In genomic region chr3:123143412-123143811, GRCm38 (mm10) we compare ENCODE assay signal across 19 mouse cellular contexts.
DNase-seq lines count a peak whose midpoint lies in the region; ATAC-seq lines count a peak whose summit lies in the region.
"Had no signal": no experiment of that assay in that cellular context is flagged by ENCODE, and none has a peak within 500 bp of the region (broad histone marks: within the 10 kb centered on the region; RNA-seq: fewer than 3 reads in every experiment).

No protein-coding gene starts in this region.

- no peak for ATAC-seq in heart, embryonic 16.5 days (replicated peaks; ENCODE audit: extremely low read depth, insufficient read depth, low FRiP score)
- peak; percentile 73 for ATAC-seq in megakaryocyte, adult 5-6 weeks (ENCODE audit: poor library complexity, severe bottlenecking)
- ATAC-seq: forebrain, postnatal 0 days had no signal

- WGBS in heart, embryonic 16.5 days, result 45% methylated on average over 6 of the region's 6 CpGs

- H3K36me3 ChIP-seq in heart, embryonic 16.5 days (ENCODE audit: control insufficient read depth, insufficient read depth), result no peaks in the 10 kb centered on the region
- H3K36me3 ChIP-seq: forebrain, embryonic 10.5 days; hindbrain, embryonic 12.5 days had no signal

- no peaks in the 10 kb centered on the region for H3K27me3 ChIP-seq in heart, embryonic 16.5 days (ENCODE audit: control insufficient read depth, insufficient read depth, low read length)
- H3K27me3 ChIP-seq: hindbrain, embryonic 12.5 days had no signal

- H3K4me2 ChIP-seq in heart, embryonic 16.5 days (ENCODE audit: low read depth, low read length), result no peak overlapping the region
- H3K4me2 ChIP-seq: hindbrain, embryonic 12.5 days had no signal

- peak; percentile 89 for DNase-seq in heart, adult 11 months
- no peak for DNase-seq in heart, adult 8-10 months (ENCODE audit: low spot score)
- DNase-seq in heart, postnatal 4 days, result no peak
- DNase-seq in kidney, adult 8-10 months, result no peak
- no peak for DNase-seq in ovary, adult 18-20 months (ENCODE audit: low spot score)
- DNase-seq: cerebellum, adult 18-20 months; cerebellum, postnatal 36 days; forebrain, postnatal 0 days; kidney, adult 18-20 months; kidney, postnatal 10 days; layer of hippocampus, postnatal 36 days; midbrain, embryonic 14.5 days; thymus, postnatal 25 days had no signal

- no peak overlapping the region for H3K4me3 ChIP-seq in heart, embryonic 16.5 days (ENCODE audit: low read length)
- H3K4me3 ChIP-seq: forebrain, embryonic 10.5 days; hindbrain, embryonic 12.5 days had no signal

- no peaks in the 10 kb centered on the region for H3K9me3 ChIP-seq in heart, embryonic 16.5 days (replicated peaks; ENCODE audit: control insufficient read depth, low read length)
- H3K9me3 ChIP-seq: forebrain, embryonic 10.5 days; hindbrain, embryonic 12.5 days had no signal

- H3K4me1 ChIP-seq in heart, embryonic 16.5 days (ENCODE audit: control insufficient read depth, insufficient read depth, low read length), result peaks cover 31% of the 10 kb centered on the region
- H3K4me1 ChIP-seq: forebrain, embryonic 10.5 days; hindbrain, embryonic 12.5 days had no signal

- 0 out of 2 replicates have a peak overlapping the region, but pooled peaks have one; percentile 32 for H3K27ac ChIP-seq in heart, embryonic 16.5 days (ENCODE audit: low read length)
- H3K27ac ChIP-seq: forebrain, embryonic 10.5 days; hindbrain, embryonic 12.5 days; liver, embryonic 14.5 days; macrophage had no signal

- no peak overlapping the region for H3K9ac ChIP-seq in heart, embryonic 16.5 days (ENCODE audit: low read length)
- H3K9ac ChIP-seq: forebrain, postnatal 0 days; hindbrain, embryonic 12.5 days; liver, embryonic 14.5 days had no signal
